Mouse (Mus musculus): ENCODE measurements around the gene Surf4. TPM values are rescaled to one million over a fixed set of nuclear protein-coding genes. Genes with fewer than 3 reads are reported as not detected.
"Not testable (repeated sequence)": the region's sequence is repeated elsewhere in the genome, so short reads cannot be mapped to it uniquely, and the experiment has no call there.

Gene Surf4
- polyA plus RNA-seq, 1 experiment from 2014 or later, result 183 TPM

- TF ChIP-seq CTCF (IDR thresholded peaks at IDR 0.05; ENCODE audit: low read depth) (0 out of 2 replicates have a peak, but pooled peaks have one; percentile 13), EP300 (optimal IDR thresholded peaks at IDR 0.05) (no peak)
- ATAC-seq (ENCODE audit: low FRiP score, low TSS enrichment) (no peak), DNase-seq (ENCODE audit: low spot score) (peak; percentile 6)
- WGBS, result 84% methylated on average over 4 of the region's 4 CpGs
- Histone ChIP-seq H3K36me3 (ENCODE audit: control insufficient read depth, insufficient read depth, low read length) (peaks cover 35% of the 10 kb centered on the region), H3K4me2 (replicated peaks; ENCODE audit: low read depth) (no peak overlapping the region), H3K4me1 (replicated peaks; ENCODE audit: control insufficient read depth, insufficient read depth) (no peaks in the 10 kb centered on the region), H3K27me3 (ENCODE audit: control insufficient read depth, insufficient read depth, low read length) (no peaks in the 10 kb centered on the region), H3K27ac (replicated peaks) (no peak overlapping the region), H3K9ac (ENCODE audit: low read length) (no peak overlapping the region), H3K9me3 (ENCODE audit: control insufficient read depth, low read length) (no peaks in the 10 kb centered on the region), H3K4me3 (ENCODE audit: low read depth, low read length) (no peak overlapping the region)
Observed at GRCm38 (mm10) chr2:26895898-26896297, 37.8 kb downstream of the Surf4 start.

GRCm38 (mm10) chr2:26886170-26886569 is 47.6 kb downstream of the Surf4 start:
- H3K9ac ChIP-seq (ENCODE audit: low read length); H3K4me2 ChIP-seq (replicated peaks; ENCODE audit: low read depth); H3K4me3 ChIP-seq (ENCODE audit: low read depth, low read length); ATAC-seq (ENCODE audit: low FRiP score, low TSS enrichment); H3K9me3 ChIP-seq (ENCODE audit: control insufficient read depth, low read length); H3K27me3 ChIP-seq (ENCODE audit: control insufficient read depth, insufficient read depth, low read length); DNase-seq (ENCODE audit: low spot score); H3K4me1 ChIP-seq (replicated peaks; ENCODE audit: control insufficient read depth, insufficient read depth); H3K36me3 ChIP-seq (ENCODE audit: control insufficient read depth, insufficient read depth, low read length); H3K27ac ChIP-seq (replicated peaks): not testable (repeated sequence)
- WGBS, result 62% methylated on average over 4 of the region's 4 CpGs

GRCm38 (mm10) chr2:26885541-26885940 is 48.2 kb downstream of the Surf4 start:
- WGBS, result 83% methylated on average over 2 of the region's 2 CpGs
- H3K27me3 ChIP-seq (ENCODE audit: control insufficient read depth, insufficient read depth, low read length); H3K27ac ChIP-seq (replicated peaks); ATAC-seq (ENCODE audit: low FRiP score, low TSS enrichment); H3K9me3 ChIP-seq (ENCODE audit: control insufficient read depth, low read length); DNase-seq (ENCODE audit: low spot score); H3K4me1 ChIP-seq (replicated peaks; ENCODE audit: control insufficient read depth, insufficient read depth); H3K9ac ChIP-seq (ENCODE audit: low read length); H3K4me2 ChIP-seq (replicated peaks; ENCODE audit: low read depth); H3K4me3 ChIP-seq (ENCODE audit: low read depth, low read length); H3K36me3 ChIP-seq (ENCODE audit: control insufficient read depth, insufficient read depth, low read length): not testable (repeated sequence)

GRCm38 (mm10) chr2:26878571-26878970 is 55.2 kb downstream of the Surf4 start:
- no peak overlapping the region for H3K4me3 ChIP-seq (ENCODE audit: low read depth, low read length)
- no peak overlapping the region for H3K9ac ChIP-seq (ENCODE audit: low read length)
- H3K36me3 ChIP-seq (ENCODE audit: control insufficient read depth, insufficient read depth, low read length), result no peaks in the 10 kb centered on the region
- no peak for TF ChIP-seq EP300 (optimal IDR thresholded peaks at IDR 0.05)
- no peak for TF ChIP-seq CTCF (IDR thresholded peaks at IDR 0.05; ENCODE audit: low read depth)
- no peaks in the 10 kb centered on the region for H3K4me1 ChIP-seq (replicated peaks; ENCODE audit: control insufficient read depth, insufficient read depth)
- H3K27ac ChIP-seq (replicated peaks), result no peak overlapping the region
- no peak for DNase-seq (ENCODE audit: low spot score)
- no peak for ATAC-seq (ENCODE audit: low FRiP score, low TSS enrichment)
- H3K27me3 ChIP-seq (ENCODE audit: control insufficient read depth, insufficient read depth, low read length), result no peaks in the 10 kb centered on the region
- H3K9me3 ChIP-seq (ENCODE audit: control insufficient read depth, low read length), result no peaks in the 10 kb centered on the region
- no peak overlapping the region for H3K4me2 ChIP-seq (replicated peaks; ENCODE audit: low read depth)

DNA sequence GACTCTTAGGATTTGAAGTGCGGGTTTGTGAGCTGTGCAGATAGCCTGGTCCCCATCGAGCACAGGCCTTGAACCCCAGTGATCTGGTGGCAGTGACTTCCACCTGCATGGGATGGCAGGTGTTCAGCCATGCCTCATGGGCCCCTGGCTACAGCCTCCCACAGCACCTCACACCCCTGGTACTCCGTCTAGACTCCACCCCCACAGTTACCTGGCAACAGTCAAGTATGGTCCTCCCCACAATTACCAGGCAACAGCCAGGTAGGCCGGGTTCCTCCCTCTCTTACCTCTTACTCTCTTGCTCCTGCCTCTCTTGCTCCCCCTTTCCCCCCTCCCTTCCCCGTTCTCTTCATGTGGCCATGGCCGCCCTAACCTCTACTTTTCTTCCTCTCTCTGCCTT is 63.1 kb downstream of the Surf4 start:
- H3K27ac ChIP-seq (replicated peaks), result no peak overlapping the region
- H3K4me3 ChIP-seq (ENCODE audit: low read depth, low read length), result no peak overlapping the region
- no peak for TF ChIP-seq EP300 (optimal IDR thresholded peaks at IDR 0.05)
- TF ChIP-seq CTCF (IDR thresholded peaks at IDR 0.05; ENCODE audit: low read depth), result no peak
- WGBS, result 65% methylated on average over 6 of the region's 6 CpGs
- no peaks in the 10 kb centered on the region for H3K9me3 ChIP-seq (ENCODE audit: control insufficient read depth, low read length)
- ATAC-seq (ENCODE audit: low FRiP score, low TSS enrichment), result no peak
- no peak overlapping the region for H3K4me2 ChIP-seq (replicated peaks; ENCODE audit: low read depth)
- H3K9ac ChIP-seq (ENCODE audit: low read length), result no peak overlapping the region
- H3K27me3 ChIP-seq (ENCODE audit: control insufficient read depth, insufficient read depth, low read length), result no peaks in the 10 kb centered on the region
- DNase-seq (ENCODE audit: low spot score), result no peak
- H3K4me1 ChIP-seq (replicated peaks; ENCODE audit: control insufficient read depth, insufficient read depth), result no peaks in the 10 kb centered on the region
- no peaks in the 10 kb centered on the region for H3K36me3 ChIP-seq (ENCODE audit: control insufficient read depth, insufficient read depth, low read length)

Other genes starting within 250 kb of the Surf4 start
- 0.39 TPM in 2 replicates for gene Abo, start 68.9 kb downstream of the Surf4 start, polyA plus RNA-seq (2015; fragmentation: Nextera tagmentation; extraction: Ambion mirVana)
- gene Surf6, start 31.0 kb downstream of the Surf4 start, polyA plus RNA-seq (2015; fragmentation: Nextera tagmentation; extraction: Ambion mirVana), result 12.5 and 12.8 TPM in 2 replicates
- 22.5 and 23.9 TPM in 2 replicates for gene Med22, start 23.3 kb downstream of the Surf4 start, polyA plus RNA-seq (2015; fragmentation: Nextera tagmentation; extraction: Ambion mirVana)
- gene Rpl7a, start 23.2 kb downstream of the Surf4 start, polyA plus RNA-seq (2015; fragmentation: Nextera tagmentation; extraction: Ambion mirVana), result 477 and 505 TPM in 2 replicates
- 26.2 and 26.5 TPM in 2 replicates for gene Surf2, start 17.6 kb downstream of the Surf4 start, polyA plus RNA-seq (2015; fragmentation: Nextera tagmentation; extraction: Ambion mirVana)
- gene Surf1, start 17.4 kb downstream of the Surf4 start, polyA plus RNA-seq (2015; fragmentation: Nextera tagmentation; extraction: Ambion mirVana), result 64.7 and 68.2 TPM in 2 replicates
- gene Stkld1, start 119 bp upstream of the Surf4 start, polyA plus RNA-seq (2015; fragmentation: Nextera tagmentation; extraction: Ambion mirVana), result 0.08 TPM in 1 of 2 replicates, not detected in the other
- 21.7 and 23.0 TPM in 2 replicates for gene Rexo4, start 30.5 kb upstream of the Surf4 start, polyA plus RNA-seq (2015; fragmentation: Nextera tagmentation; extraction: Ambion mirVana)
- gene Adamts13, start 39.5 kb upstream of the Surf4 start, polyA plus RNA-seq (2015; fragmentation: Nextera tagmentation; extraction: Ambion mirVana), result 0.05 and 0.10 TPM in 2 replicates
- gene Cacfd1, start 76.0 kb upstream of the Surf4 start, polyA plus RNA-seq (2015; fragmentation: Nextera tagmentation; extraction: Ambion mirVana), result 35.1 and 37.7 TPM in 2 replicates
- gene Slc2a6, start 94.1 kb upstream of the Surf4 start, polyA plus RNA-seq (2015; fragmentation: Nextera tagmentation; extraction: Ambion mirVana), result 2.0 and 2.7 TPM in 2 replicates
- 0.55 and 1.1 TPM in 2 replicates for gene Mymk, start 138.3 kb upstream of the Surf4 start, polyA plus RNA-seq (2015; fragmentation: Nextera tagmentation; extraction: Ambion mirVana)
- 1.4 and 3.4 TPM in 2 replicates for gene Adamtsl2, start 145.5 kb upstream of the Surf4 start, polyA plus RNA-seq (2015; fragmentation: Nextera tagmentation; extraction: Ambion mirVana)
- gene Fam163b, start 208.6 kb upstream of the Surf4 start, polyA plus RNA-seq (2015; fragmentation: Nextera tagmentation; extraction: Ambion mirVana), result 0.07 and 0.13 TPM in 2 replicates
- 0.13 and 0.22 TPM in 2 replicates for gene Dbh, start 231.3 kb upstream of the Surf4 start, polyA plus RNA-seq (2015; fragmentation: Nextera tagmentation; extraction: Ambion mirVana)